Mouse (Mus musculus): Measurements from ENCODE around the gene Olfr109. TPM values are rescaled to one million over a fixed set of nuclear protein-coding genes. Genes with fewer than 3 reads are reported as not detected.

The Olfr109 gene
- polyA plus RNA-seq (2012; ENCODE audit: insufficient read depth, low replicate concordance), result not detected in 2 replicates

GRCm38 (mm10) chr17:37458616-37459015 lies at the start of gene Olfr109:
Gene Olfr109 (plus strand): TSS chr17:37458916.
- H3K27me3 ChIP-seq (replicated peaks), result no peaks in the 10 kb centered on the region
- no peaks in the 10 kb centered on the region for H3K4me1 ChIP-seq
- H3K9me3 ChIP-seq, result no peaks in the 10 kb centered on the region
- no peaks in the 10 kb centered on the region for H3K36me3 ChIP-seq (replicated peaks; ENCODE audit: low read length)
- TF ChIP-seq FLI1 (IDR thresholded peaks at IDR 0.05; ENCODE audit: low read length) (no peak), GATA1 (IDR thresholded peaks at IDR 0.05; ENCODE audit: borderline replicate concordance, low read length) (no peak)
- no peak within 1 kb of the TSS for H3K4me3 ChIP-seq (replicated peaks)

DNA sequence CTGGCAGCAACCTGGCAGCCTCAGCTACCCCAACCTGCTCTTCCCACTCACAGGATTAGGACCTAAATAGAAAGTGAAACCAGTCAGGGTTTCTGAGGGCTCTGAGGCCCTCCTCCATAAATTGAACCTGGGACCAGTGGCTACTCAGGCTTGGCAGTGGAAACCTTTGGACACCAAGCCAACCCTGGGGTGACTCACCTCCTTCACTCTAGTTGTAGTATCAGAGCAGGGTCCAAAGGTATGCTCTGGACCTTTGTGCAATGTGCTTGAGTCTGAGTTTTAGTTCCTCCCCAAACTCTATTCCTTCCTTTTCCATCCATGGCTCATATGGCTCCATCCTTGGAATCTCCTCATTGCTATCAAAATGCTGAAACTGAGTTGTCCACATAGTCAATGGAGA lies 45.3 kb upstream of the Olfr109 start:
- no peaks in the 10 kb centered on the region for H3K27me3 ChIP-seq (replicated peaks)
- no peaks in the 10 kb centered on the region for H3K4me1 ChIP-seq
- H3K9me3 ChIP-seq, result peaks cover 16% of the 10 kb centered on the region
- H3K36me3 ChIP-seq (replicated peaks; ENCODE audit: low read length), result no peaks in the 10 kb centered on the region
- no peak for TF ChIP-seq GATA1 (IDR thresholded peaks at IDR 0.05; ENCODE audit: borderline replicate concordance, low read length)
- TF ChIP-seq FLI1 (IDR thresholded peaks at IDR 0.05; ENCODE audit: low read length), result no peak
- H3K4me3 ChIP-seq (replicated peaks), result peak overlapping the region; percentile 47

DNA sequence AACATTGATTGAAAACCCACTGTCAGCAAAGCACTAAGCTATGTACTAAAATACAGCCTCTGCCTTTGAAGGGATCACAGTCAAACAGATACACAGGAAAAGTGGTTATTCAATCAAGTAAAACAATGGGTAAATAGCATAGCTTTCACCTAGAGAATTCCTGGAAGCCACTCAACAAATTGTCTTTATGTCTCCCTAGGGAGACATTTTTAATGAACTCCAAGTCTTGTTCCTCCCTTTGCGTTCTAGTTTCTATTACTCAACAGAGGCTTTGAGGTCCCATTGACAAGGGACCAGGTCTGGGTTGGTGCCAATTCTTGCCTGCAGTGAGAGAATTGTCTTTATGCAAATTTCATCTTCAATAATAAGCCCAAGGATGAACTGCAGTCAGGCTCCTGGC lies 13.5 kb upstream of the Olfr109 start, which contains the start of gene Olfr108:
Gene Olfr108, plus strand, starts transcription at position 301 of the 400 bp plus-strand sequence.
- no peaks in the 10 kb centered on the region for H3K9me3 ChIP-seq

DNA sequence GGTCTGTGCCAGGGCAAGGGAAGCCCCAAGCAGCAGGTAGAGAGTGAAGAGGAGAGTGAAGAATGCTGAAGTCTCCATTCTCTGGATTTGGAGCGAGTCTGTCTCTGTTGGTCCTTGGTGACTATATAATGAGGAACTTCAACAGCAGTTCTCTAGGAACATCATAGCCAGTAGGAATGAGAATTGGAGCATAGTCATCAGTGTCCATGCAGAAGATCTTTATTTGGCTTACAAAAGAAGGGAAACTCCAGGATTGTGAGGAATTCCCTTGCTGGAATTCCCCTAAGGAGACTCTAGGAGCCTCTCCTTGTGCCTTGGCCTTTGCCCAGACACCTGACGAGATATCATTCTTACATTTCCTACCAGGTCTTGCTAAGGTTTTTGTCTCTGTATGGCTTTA lies 24.7 kb downstream of the Olfr109 start, which contains the start of gene H2-M2:
Gene H2-M2, minus strand, starts transcription at position 101 of the 400 bp plus-strand sequence.
- TF ChIP-seq FLI1 (IDR thresholded peaks at IDR 0.05; ENCODE audit: low read length) (no peak), GATA1 (IDR thresholded peaks at IDR 0.05; ENCODE audit: borderline replicate concordance, low read length) (no peak)
- Histone ChIP-seq H3K4me3 (replicated peaks) (peak within 1 kb of the TSS; percentile 7), H3K9me3 (peaks cover 23% of the 10 kb centered on the region), H3K27me3 (replicated peaks) (no peaks in the 10 kb centered on the region), H3K36me3 (replicated peaks; ENCODE audit: low read length) (no peaks in the 10 kb centered on the region), H3K4me1 (no peaks in the 10 kb centered on the region)

More for the DNA sequence above, 13.5 kb upstream of the Olfr109 start, which contains the start of gene Olfr108:
- TF ChIP-seq FLI1 (IDR thresholded peaks at IDR 0.05; ENCODE audit: low read length), result no peak
- TF ChIP-seq GATA1 (IDR thresholded peaks at IDR 0.05; ENCODE audit: borderline replicate concordance, low read length), result no peak
- Histone ChIP-seq H3K4me1 (no peaks in the 10 kb centered on the region), H3K4me3 (replicated peaks) (no peak within 1 kb of the TSS), H3K36me3 (replicated peaks; ENCODE audit: low read length) (no peaks in the 10 kb centered on the region), H3K27me3 (replicated peaks) (no peaks in the 10 kb centered on the region)

DNA sequence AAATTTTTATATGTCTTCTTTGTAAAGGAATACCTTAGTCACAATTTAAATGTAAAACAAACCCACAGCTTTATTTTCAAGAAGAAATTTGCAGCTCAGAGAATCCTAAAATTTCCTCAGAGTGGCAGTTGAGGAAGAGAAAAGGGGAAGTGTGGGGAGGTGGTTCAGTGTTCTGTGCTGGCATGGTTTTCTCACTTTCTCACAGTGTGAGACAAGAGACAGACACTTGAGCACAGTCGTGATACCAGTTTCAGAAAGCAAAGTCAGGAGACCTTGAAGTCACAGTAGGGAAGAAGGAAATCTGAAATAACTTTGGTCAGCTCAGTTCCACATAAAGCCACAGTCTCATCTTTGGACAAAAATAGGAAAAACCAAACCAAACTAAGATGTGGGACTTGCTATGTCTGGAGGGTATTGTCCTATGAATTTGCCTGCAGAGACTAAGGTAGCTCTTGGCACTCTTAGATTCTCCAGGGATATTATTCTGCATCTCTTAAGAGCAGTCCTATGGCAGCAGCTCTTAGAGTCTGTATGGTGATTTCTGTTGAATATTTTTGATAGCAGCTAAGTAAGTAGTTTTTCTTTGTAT lies 33.3 kb downstream of the Olfr109 start, which contains the start of gene Olfr110:
Gene Olfr110, plus strand, starts transcription at position 539 of the 589 bp plus-strand sequence.
- Histone ChIP-seq H3K4me3 (replicated peaks) (no peak within 1 kb of the TSS), H3K9me3 (peaks cover 6% of the 10 kb centered on the region), H3K27me3 (replicated peaks) (no peaks in the 10 kb centered on the region), H3K4me1 (no peaks in the 10 kb centered on the region), H3K36me3 (replicated peaks; ENCODE audit: low read length) (no peaks in the 10 kb centered on the region)
- TF ChIP-seq FLI1 (IDR thresholded peaks at IDR 0.05; ENCODE audit: low read length), result no peak
- TF ChIP-seq GATA1 (IDR thresholded peaks at IDR 0.05; ENCODE audit: borderline replicate concordance, low read length), result no peak

GRCm38 (mm10) chr17:37507730-37508129 lies 49.0 kb downstream of the Olfr109 start, which contains the start of gene Olfr111:
Gene Olfr111 (plus strand): TSS chr17:37508030.
- TF ChIP-seq GATA1 (IDR thresholded peaks at IDR 0.05; ENCODE audit: borderline replicate concordance, low read length) (no peak), FLI1 (IDR thresholded peaks at IDR 0.05; ENCODE audit: low read length) (no peak)

More at GRCm38 (mm10) chr17:37507730-37508129, 49.0 kb downstream of the Olfr109 start, which contains the start of gene Olfr111:
- H3K27me3 ChIP-seq (replicated peaks), result no peaks in the 10 kb centered on the region
- no peaks in the 10 kb centered on the region for H3K36me3 ChIP-seq (replicated peaks; ENCODE audit: low read length)
- no peak within 1 kb of the TSS for H3K4me3 ChIP-seq (replicated peaks)
- H3K9me3 ChIP-seq, result peaks cover 6% of the 10 kb centered on the region
- H3K4me1 ChIP-seq, result no peaks in the 10 kb centered on the region

Other genes starting within 250 kb of the Olfr109 start
- gene Olfr95, start 245.8 kb upstream of the Olfr109 start, polyA plus RNA-seq (2012; ENCODE audit: insufficient read depth, low replicate concordance), result not detected in 2 replicates
- not detected in 2 replicates for gene Olfr96, start 238.8 kb upstream of the Olfr109 start, polyA plus RNA-seq (2012; ENCODE audit: insufficient read depth, low replicate concordance)
- not detected in 2 replicates for gene Olfr97, start 221.6 kb upstream of the Olfr109 start, polyA plus RNA-seq (2012; ENCODE audit: insufficient read depth, low replicate concordance)
- not detected in 2 replicates for gene Olfr98, start 195.2 kb upstream of the Olfr109 start, polyA plus RNA-seq (2012; ENCODE audit: insufficient read depth, low replicate concordance)
- 0.82 TPM in 1 of 2 replicates, not detected in the other for gene H2-M3, start 188.7 kb upstream of the Olfr109 start, polyA plus RNA-seq (2012; ENCODE audit: insufficient read depth, low replicate concordance)
- not detected in 2 replicates for gene Olfr99, start 175.5 kb upstream of the Olfr109 start, polyA plus RNA-seq (2012; ENCODE audit: insufficient read depth, low replicate concordance)
- not detected in 2 replicates for gene Olfr101, start 154.6 kb upstream of the Olfr109 start, polyA plus RNA-seq (2012; ENCODE audit: insufficient read depth, low replicate concordance)
- not detected in 2 replicates for gene Olfr102, start 141.9 kb upstream of the Olfr109 start, polyA plus RNA-seq (2012; ENCODE audit: insufficient read depth, low replicate concordance)
- gene Olfr103, start 119.2 kb upstream of the Olfr109 start, polyA plus RNA-seq (2012; ENCODE audit: insufficient read depth, low replicate concordance), result not detected in 2 replicates
- 0.86 TPM in 1 of 2 replicates, not detected in the other for gene Olfr104-ps, start 99.3 kb upstream of the Olfr109 start, polyA plus RNA-seq (2012; ENCODE audit: insufficient read depth, low replicate concordance)
- gene Olfr105-ps, start 79.9 kb upstream of the Olfr109 start, polyA plus RNA-seq (2012; ENCODE audit: insufficient read depth, low replicate concordance), result not detected in 2 replicates
- not detected in 2 replicates for gene Olfr106-ps, start 68.5 kb upstream of the Olfr109 start, polyA plus RNA-seq (2012; ENCODE audit: insufficient read depth, low replicate concordance)
- gene Olfr107, start 59.7 kb upstream of the Olfr109 start, polyA plus RNA-seq (2012; ENCODE audit: insufficient read depth, low replicate concordance), result not detected in 2 replicates
- gene Olfr108, start 13.4 kb upstream of the Olfr109 start, polyA plus RNA-seq (2012; ENCODE audit: insufficient read depth, low replicate concordance), result not detected in 2 replicates
- gene H2-M2, start 24.6 kb downstream of the Olfr109 start, polyA plus RNA-seq (2012; ENCODE audit: insufficient read depth, low replicate concordance), result 0.08 TPM in 1 of 2 replicates, not detected in the other
- gene Olfr110, start 33.6 kb downstream of the Olfr109 start, polyA plus RNA-seq (2012; ENCODE audit: insufficient read depth, low replicate concordance), result not detected in 2 replicates
- gene Olfr111, start 49.1 kb downstream of the Olfr109 start, polyA plus RNA-seq (2012; ENCODE audit: insufficient read depth, low replicate concordance), result not detected in 2 replicates
- not detected in 2 replicates for gene Olfr112, start 110.5 kb downstream of the Olfr109 start, polyA plus RNA-seq (2012; ENCODE audit: insufficient read depth, low replicate concordance)
- not detected in 2 replicates for gene Olfr113, start 118.7 kb downstream of the Olfr109 start, polyA plus RNA-seq (2012; ENCODE audit: insufficient read depth, low replicate concordance)
- gene Olfr114, start 133.8 kb downstream of the Olfr109 start, polyA plus RNA-seq (2012; ENCODE audit: insufficient read depth, low replicate concordance), result not detected in 2 replicates
- not detected in 2 replicates for gene Olfr115, start 168.2 kb downstream of the Olfr109 start, polyA plus RNA-seq (2012; ENCODE audit: insufficient read depth, low replicate concordance)
- not detected in 2 replicates for gene Olfr116, start 168.3 kb downstream of the Olfr109 start, polyA plus RNA-seq (2012; ENCODE audit: insufficient read depth, low replicate concordance)
- not detected in 2 replicates for gene Olfr117, start 204.9 kb downstream of the Olfr109 start, polyA plus RNA-seq (2012; ENCODE audit: insufficient read depth, low replicate concordance)
- gene Olfr118, start 208.1 kb downstream of the Olfr109 start, polyA plus RNA-seq (2012; ENCODE audit: insufficient read depth, low replicate concordance), result not detected in 2 replicates
- gene Olfr119, start 237.6 kb downstream of the Olfr109 start, polyA plus RNA-seq (2012; ENCODE audit: insufficient read depth, low replicate concordance), result not detected in 2 replicates

All from megakaryocyte, embryonic 14.5 days (primary cell).